Mouse (Mus musculus) mouse trophoblast stem cell (cell line): Measurements from ENCODE around the gene Dchs1.
"Not testable (repeated sequence)": the region's sequence is repeated elsewhere in the genome, so short reads cannot be mapped to it uniquely, and the experiment has no call there.

ENCODE experiments used
- in situ Hi-C, 2 experiments: fragments of 300-500 bp; cut with MseI, MboI; formaldehyde crosslinking; loops; 2 replicates in 1 of 2; 3 replicates in 1 of 2; pipeline ENCODE4 v1.15.1; 2025

Dchs1 gene

DNA sequence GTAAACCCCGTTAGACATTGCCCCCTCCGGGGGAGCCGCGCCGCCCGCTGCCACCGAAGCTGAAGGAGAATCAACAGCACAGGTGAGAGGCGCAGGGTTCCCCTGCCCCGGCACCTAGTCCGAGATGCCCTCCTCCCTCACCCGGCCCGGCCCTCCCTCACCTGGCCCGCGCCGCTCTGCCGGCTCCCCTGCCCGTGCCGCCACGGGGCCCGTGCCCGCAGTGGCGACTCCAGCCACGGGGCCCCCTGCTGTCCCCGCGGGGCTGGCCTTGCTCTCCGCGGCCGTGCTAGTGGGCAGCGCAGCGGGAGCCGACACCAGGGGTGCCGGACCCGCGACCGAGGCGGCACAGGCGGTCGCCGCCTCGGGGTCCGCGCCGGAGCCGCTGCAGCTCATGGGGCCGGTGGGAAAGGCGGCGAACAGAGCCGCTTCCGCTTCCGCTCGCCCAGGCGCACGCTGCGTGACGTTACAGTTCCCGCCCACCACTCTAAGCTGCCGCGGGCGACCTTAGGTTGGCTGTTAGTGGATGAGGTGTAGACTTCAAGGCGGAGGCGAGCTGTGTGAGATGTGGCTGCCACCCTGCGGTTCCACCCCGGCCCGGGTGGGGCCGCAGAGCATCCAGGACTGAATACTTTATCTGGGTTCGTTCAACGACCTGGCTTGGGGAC is 43.4 kb downstream of the Dchs1 start, which contains the start of gene Taf10:
TSS of gene Taf10 (minus strand) at position 436 of the 665 bp plus-strand sequence.
- in situ Hi-C loops = no loop called here

DNA sequence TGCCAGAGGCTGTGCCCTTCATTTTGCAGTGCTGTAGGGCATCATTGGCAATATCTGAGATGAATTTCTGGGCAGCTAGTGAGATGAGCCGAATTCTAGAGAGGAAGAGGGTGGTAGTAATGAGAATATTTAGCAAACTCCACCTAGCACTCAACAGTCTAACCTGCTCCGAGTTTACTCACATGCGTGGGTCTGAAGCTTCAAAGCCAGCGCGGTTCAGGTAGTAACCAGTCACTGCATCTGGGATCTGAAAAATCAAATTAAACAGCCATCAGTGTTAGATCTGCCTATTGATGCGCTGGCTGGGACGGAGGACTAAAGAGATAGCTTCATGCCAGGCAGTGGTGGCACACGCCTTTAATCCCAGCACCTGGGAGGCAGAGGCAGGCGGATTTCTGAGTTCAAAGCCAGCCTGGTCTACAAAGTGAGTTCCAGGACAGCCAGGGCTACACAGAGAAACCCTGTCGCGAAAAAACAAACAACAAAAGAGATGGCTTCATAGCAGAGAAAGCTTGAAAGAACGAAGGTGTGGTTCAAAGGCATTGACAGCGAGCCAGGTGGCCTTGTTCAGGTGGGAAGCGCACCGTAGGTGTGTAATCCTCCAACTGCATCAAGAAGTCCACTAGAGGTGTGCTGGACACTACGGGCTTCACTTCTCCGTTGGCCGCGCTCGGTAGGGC is 44.1 kb downstream of the Dchs1 start:
- in situ Hi-C loops = not testable (repeated sequence)

DNA sequence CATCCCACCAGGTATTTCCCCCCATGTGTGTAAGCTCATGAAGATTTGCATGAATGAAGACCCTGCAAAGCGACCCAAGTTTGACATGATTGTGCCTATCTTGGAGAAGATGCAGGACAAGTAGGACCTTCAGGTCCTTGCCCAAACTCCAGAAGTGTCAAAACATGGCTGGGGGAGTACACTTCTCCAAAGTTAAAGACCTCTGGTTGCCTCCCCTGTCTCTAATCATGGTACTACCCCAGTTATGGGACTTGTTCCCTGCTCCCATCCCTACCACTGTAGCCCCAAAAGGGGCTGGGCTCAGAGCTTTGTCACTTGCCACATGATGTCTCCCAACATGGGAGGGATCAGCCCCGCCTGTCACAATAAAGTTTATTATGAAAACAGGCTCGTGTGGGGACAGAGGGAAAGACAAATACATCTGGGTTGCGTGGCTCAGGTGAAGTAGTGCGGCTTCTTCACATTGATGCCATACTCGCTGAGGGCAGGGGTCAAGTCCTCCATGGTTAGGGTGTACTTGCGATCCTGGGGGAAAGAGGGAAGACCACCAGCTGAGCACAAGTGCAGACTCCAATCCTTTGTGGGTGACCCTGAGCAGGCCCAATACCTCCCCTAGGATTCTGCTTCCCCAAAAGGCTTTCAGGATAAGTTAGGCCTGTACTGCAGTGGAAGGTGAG is 44.8 kb downstream of the Dchs1 start:
- in situ Hi-C loops = not testable (repeated sequence)

DNA sequence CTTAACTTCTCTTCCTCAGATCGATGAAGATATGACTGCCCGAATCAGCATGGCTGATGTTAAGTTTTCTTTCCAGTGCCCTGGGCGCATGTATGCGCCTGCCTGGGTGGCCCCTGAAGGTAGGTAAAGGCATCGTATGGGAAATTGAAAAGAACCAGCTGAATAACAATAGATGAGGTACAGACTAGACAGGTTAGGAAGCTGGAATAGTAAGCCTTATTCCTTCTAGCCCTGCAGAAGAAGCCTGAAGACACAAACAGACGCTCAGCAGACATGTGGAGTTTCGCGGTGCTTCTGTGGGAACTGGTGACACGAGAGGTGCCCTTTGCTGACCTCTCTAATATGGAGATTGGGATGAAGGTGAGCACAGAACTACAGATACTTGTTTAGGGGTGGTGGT is 45.5 kb downstream of the Dchs1 start:
- in situ Hi-C loops = no loop called here

DNA sequence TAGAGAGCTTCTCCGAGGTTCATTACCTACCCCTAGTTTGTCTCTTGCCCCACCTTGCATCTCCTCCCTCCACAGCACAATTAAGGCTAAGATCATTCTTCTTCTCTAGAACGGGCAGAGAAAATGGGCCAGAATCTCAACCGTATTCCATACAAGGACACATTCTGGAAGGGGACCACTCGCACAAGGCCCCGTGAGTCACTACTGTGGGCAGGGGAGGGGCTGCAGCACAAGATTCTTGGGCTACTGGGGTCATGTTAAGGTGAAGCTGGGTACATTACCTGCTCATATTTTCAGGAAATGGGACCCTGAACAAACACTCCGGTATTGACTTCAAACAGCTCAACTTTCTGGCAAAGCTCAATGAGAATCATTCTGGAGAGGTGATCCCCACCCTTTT is 46.6 kb downstream of the Dchs1 start:
- in situ Hi-C loops = no loop called here

DNA sequence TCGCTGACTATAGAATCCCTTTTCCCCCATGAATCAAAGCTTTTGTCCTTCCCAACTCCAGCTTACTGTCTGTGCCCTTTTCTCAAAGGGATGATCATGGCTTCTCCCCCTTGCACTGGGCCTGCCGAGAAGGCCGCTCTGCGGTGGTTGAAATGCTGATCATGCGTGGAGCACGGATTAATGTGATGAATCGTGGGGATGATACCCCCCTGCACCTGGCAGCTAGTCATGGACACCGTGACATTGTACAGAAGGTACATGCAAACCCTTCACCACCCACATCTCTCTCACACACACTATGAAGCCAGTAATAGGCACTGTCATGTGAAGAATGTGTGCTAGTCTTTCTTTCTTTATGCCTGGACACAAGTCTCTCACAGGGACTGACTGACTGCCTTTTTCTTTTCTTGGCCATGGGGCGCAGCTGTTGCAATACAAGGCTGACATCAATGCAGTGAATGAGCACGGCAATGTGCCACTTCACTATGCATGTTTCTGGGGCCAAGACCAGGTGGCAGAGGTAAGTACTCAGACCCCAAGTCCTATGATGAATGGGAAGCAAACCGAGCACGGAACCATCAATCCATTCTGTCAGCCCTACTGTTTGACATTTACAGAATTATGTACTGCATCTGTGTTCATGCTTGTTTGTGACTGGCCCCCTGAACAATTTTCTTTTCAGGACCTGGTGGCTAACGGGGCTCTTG is 47.2 kb downstream of the Dchs1 start:
- in situ Hi-C loops = no loop called here

DNA sequence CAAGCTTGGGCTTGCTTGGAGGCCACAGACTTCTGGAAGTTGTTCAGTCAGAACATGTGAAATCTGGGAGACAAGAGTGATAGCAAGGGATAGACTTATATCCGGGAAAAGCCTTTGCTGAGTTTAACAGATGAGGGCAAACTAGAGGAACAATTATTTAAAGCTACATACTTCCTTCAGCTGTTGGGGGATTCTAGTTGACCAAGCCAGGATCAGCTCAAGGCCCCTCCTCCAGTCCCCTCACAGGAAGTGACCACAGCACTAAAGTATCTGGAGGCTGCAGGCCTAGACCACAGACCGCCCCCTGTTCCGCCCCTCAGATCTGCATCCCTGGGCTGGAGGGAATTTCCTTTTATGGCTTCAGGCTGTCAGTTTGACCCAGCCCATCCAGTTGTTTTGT is 48.5 kb downstream of the Dchs1 start:
- in situ Hi-C loops = loop anchor here in 1 of 2 experiments (10.0 kb wide), 1 partner anchor 66 kb away; no protein-coding TSS in a partner anchor

DNA sequence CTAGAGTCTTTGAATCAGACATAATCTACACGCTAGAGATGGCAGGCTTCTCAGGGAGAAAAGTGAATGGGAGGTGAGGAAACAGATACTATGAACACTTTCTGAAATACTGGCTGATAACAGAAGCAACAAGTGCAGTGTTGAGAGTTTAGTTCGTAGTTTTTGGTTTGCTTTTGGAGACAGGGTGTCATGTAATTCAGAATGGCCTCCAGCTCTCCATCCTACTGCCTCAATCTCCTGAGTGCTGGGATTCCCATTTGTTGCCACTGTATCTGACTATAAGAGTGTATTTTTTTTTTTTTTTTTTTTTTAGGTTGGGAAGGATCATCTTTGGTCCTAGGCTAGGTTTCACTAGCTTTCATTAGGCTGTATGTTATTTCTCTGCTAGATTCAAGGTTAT is 49.2 kb downstream of the Dchs1 start:
- in situ Hi-C loops = loop anchor here in 1 of 2 experiments (10.0 kb wide), 1 partner anchor 67 kb away; no protein-coding TSS in a partner anchor

DNA sequence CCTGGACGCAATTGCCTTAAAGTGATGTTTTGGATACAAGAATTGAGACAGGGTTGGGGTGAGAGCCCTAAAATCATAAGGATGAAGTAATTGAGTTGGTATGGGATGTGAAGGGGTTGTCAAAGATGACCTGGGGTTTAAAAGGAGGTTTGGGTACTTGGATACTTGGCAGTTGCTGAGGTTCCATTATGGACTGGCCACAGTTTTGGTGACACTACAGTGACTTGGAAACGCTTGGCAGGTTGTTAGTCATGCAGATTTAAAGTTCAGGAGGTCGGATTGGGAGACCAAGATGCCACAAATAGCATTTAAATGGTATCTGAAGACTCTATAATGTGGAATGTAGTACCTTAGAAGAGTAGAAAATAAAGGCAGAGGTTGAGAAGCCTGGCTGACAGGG is 49.8 kb downstream of the Dchs1 start:
- in situ Hi-C loops = loop anchor here in 1 of 2 experiments (10.0 kb wide), 1 partner anchor 67 kb away; no protein-coding TSS in a partner anchor

DNA sequence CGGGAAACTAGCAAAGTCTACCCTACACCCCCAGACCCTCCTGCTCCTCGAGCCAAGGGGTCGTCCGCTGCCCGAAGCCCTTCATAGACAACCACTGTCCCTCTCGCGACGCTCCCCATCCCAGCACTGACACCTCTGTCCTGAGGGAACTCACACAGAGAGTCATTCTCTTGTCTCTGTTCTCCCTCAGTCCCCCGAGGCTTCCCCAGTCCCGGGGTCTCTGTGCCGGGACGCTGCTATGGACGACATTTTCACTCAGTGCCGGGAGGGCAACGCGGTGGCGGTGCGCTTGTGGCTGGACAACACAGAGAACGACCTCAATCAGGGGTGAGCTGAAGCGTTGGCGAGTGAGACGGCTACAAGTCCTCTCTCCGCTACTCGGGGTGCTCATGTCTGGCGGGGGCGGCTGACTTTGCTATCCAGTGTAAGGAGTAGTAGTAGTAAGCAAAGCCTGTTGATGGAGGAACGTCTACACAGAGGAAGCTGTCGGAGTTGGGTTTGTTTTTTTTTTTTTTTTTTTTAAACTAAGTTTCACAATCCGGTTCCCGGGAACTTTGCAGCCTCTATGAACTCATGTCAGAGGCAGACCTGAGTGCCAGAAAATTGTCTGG is 50.4 kb downstream of the Dchs1 start, which contains the start of gene Rrp8:
TSS of gene Rrp8 (minus strand) at position 475 of the 611 bp plus-strand sequence.
- in situ Hi-C loops = loop anchor here in 1 of 2 experiments (10.0 kb wide), 1 partner anchor 68 kb away; no protein-coding TSS in a partner anchor

DNA sequence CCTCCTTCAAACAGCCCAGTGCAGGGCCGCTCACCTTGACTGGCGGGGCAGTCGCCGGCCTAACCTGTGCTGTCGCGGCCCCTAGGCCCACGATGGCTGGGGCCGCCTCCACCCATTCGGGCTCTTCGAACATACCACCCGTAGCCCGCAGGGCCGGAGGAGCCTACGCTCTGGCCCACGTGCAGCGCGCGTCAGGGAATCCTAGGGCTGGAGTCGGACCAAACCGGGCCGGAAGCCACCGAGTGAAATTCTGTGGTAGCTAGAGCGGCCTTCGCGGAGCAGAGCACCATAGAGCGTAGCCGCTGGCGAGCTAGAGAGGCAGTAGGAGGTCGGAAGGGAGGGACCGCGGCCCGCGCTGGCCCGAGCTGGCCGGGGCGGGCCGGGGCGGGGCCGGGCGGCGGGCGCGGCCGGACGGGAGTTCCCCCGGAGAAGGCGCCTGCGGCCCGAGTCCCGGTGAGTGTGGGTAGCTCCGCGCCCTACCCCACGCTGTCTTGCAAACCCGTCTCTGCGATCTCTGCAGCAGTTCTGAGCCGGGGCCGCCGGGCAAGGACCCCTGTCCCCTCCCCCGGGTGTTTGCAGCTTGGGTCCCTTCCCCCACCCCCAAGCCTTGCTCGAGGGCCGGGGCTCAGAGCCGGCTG is 51.1 kb downstream of the Dchs1 start, which contains the start of gene Ilk:
TSS of gene Ilk (plus strand) at position 329 of the 638 bp plus-strand sequence.
- in situ Hi-C loops = loop anchor here in 1 of 2 experiments (10.0 kb wide), 1 partner anchor 68 kb away; no protein-coding TSS in a partner anchor

DNA sequence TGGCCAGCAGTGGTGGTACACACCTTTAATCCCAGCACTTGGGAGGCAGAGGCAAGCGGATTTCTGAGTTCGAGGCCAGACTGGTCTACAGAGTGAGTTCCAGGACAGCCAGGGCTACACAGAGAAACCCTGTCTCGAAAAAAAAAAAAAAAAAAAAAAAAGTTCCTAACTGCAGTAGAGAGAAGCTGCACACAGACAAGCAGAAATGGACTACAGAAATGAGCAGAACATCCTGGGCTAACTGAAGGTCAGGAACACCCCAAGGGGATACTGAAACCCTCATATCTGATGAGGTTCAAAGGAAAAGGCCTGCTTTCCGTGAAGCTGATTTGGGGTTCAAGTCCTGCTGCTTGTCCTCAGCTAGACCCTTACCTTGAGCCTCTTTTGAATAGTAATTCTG is 52.0 kb downstream of the Dchs1 start:
- in situ Hi-C loops = loop anchor here in 1 of 2 experiments (10.0 kb wide), 1 partner anchor 69 kb away; no protein-coding TSS in a partner anchor

DNA sequence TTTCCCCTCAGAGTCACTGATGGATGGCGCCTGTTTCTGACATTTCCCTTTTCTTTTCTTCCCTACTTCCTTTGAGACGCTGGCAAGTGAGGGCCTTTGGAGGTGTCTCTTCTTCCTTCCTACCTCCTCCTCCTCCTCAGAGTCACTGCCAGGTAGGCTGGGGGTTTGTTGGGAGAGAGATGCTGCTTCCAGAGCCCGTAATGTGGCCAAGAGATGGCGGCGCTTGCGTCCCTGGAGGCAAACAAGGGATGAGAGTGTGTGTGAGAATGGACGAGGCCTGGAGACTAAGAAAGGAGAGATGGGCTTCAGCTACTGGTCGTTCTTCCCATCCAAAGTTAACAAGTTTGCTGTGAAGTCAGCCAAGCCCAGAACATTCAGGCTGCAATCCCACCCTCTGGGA is 52.6 kb downstream of the Dchs1 start:
- in situ Hi-C loops = loop anchor here in 1 of 2 experiments (10.0 kb wide), 1 partner anchor 70 kb away; no protein-coding TSS in a partner anchor

DNA sequence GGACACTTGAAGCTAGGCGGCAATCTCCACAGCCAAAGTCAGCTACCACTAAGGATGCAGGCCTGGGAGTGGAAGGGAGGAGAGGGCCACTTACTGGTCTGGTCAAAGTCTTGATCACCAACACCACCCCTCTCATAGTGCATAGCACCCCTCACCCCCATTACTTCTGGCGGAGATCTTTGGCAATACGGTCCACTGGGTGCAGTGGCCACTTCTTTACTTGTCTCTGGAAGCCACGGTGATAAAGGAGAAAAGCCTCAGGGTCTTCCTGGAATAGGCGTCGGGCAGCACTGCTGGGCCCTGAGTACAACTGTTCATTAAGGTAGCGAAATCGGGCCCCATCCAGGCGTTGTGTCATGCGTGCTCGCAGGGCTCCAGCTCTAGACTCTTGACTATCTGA is 53.6 kb downstream of the Dchs1 start:
- in situ Hi-C loops = loop anchor here in 1 of 2 experiments (10.0 kb wide), 1 partner anchor 71 kb away; no protein-coding TSS in a partner anchor

DNA sequence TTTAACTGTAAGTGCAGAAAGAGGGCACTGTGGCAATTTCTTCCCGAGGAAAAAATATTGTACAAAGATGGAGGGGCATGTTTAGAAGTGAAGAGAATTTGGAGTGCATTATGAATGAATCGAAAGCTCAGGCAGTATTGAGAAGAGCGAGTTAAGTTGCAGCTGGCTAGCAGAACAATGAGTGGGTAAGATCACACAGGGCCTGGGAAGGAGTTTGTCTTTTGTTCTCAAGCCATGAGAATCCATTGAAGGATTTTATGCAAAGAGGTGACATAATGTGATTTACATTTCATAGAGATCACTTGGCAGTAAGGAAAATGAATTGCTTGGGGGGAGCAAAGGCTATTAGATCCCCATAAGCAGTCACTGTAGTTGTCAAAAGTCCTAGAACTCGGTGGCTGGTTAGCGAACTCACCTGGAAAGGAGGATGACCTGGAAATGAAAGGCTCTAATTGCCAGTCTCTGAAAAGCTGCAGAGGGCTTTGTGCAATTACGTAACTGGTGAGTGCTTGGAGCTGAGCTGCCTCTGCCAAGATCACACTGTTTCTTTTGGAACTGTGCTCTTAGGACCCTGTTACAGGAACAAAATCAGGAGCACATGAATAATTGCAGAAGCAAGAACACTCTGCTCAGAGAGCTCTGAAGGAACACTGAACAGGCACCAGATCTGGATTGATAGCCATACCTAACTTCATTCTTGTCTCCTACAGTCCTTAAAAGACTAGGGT is 58.6 kb downstream of the Dchs1 start:
- in situ Hi-C loops = no loop called here

DNA sequence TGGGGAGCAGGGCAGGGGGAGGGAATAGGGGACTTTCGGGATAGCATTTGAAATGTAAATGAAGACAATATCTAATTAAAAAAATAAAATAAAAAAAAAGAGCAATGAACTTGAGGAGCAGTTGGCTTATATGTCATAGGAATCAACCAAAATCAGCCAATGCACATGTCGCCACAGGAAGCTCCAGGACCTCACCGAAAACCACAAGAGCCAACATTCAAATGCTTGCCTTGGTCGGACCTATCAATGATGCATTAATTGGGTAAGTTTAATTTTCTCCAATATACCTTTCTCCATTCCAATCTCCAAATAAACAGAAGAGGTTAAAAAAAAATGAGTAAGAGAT is 60.5 kb downstream of the Dchs1 start:
- in situ Hi-C loops = no loop called here

DNA sequence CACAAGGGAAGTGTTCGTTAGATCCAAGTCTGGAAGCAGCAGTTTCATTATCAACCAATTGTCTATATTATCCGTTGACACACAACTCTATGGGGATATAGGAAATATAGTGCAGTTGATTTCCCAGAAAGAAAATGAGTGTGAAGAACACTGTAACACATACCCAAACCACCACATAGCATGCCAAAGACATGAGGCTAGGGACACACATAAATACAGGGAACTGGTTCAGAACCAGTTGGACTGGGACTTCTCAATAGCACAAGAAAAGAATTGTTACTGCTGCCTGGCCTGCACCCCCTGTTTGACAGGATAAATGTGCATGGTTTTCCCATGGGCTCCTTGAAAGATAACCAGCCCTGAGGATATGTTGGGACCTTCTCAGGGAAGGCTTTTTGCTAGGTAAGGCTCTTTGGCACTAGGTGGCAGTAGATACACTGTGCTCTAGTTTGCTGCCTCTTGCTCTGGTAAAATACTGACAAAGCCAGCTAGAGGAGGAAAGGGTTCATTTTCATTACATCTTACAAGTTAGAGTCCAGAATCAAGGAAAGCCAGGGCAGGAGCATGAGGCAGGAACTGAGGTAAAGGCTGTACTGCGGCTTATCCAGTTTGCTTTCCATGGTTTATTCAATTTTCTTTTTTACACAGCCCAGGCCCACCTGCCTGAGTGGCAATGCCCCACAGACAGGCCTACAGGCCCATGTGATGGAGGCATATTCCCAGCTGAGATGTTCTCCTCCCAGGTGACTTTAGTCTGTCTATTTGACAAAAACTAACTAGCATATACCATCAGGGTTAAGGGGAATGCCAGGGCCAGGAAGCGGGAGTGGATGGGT is 61.1 kb downstream of the Dchs1 start:
- in situ Hi-C loops = no loop called here

DNA sequence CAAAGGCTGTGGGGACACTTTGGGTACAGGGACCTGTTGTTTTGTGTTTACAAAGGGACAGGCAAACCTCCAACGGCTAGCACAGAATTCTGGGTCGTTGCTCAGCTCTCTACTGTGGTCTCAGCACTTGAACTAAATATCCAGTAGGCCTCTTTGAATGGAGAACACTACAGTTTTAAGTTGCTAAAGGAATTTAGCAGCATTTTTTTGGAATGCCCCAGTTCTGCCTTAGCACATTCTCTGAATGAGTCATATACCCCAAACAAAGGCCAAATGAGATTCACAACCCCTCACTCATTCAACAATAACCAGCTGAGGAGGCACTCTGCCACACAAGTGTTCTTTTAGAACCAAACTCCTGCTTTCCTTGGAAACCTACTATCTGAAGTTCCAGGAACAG is 65.5 kb downstream of the Dchs1 start:
- in situ Hi-C loops = no loop called here

DNA sequence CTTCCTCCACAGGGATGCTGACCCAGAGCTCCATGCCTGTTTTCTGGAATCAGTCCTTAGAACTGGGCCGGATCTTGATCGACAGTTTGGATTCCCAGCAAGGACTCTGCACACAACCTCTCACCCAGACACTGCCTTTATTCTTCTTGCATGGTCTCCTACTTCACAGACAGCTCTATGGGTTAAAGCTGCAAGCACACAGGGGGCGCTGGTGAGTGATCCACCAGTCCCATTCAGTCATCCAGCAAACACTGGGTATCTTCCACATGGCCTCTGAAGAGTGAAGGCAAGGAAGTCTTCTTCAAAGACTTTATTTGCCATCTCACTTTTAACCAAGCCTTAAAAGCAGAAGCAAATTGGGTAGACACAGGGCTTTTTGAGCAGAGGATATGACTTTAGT is 72.1 kb downstream of the Dchs1 start:
- in situ Hi-C loops = no loop called here
